Mouse (Mus musculus): Measurements from ENCODE around the gene Gm20708. TPM values are rescaled to one million over a fixed set of nuclear protein-coding genes. Genes with fewer than 3 reads are reported as not detected.
A peak's percentile ranks its signal among the peaks of the same experiment; 100 is the strongest.

Gm20708 gene
- 0.71 and 1.0 TPM in 2 replicates for polyA plus RNA-seq (2014; fragmentation: Nextera tagmentation; extraction: Ambion mirVana)

DNA sequence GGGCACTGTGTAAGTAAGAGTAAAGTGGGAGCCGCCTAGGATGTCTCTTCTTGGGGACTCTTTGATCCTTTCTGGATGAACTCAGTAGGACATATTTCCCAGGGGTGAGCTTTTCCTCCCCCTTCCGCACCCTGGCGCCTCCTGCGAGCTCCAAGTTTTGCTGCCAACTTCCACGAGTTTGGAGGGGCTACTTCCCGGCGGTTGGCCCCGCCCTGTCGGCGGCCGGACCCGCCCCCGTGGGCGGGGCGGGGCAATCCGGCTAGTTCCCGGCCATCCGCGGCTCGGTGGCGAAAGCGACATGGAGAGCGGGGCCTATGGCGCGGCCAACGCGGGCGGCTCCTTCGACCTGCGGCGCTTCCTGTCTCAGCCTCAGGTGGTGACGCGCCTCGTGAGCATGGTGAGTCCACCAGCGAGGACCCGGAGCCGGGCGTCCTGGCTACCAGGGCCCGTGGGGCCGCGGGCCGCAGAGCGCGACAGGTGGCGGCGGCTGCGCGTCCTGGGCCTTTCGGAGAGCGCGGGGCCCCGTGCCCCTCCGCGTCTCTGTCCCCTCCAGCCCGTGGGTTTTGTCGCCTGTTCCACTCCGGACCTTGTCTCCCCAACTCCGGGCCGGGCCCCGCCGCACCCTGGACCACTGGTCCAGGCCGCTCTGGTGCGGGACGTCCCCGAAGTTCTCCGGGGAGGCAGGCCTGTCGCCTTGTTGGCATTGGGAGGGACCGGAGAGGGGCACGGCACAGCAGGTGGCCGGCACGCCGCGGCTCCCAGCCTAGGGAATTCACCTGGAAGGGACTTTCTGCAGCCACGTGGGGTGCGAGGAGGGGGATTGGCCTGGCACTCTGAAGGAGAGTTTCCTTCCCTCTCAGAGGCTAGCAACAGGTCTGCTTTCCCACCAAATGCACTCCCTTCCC, at the start of gene Gm20708, which contains the start of gene Syngr2:
Gene Gm20708 (plus strand): TSS at position 262 of the 905 bp plus-strand sequence.
Gene Syngr2 (plus strand): TSS at position 262 of the 905 bp plus-strand sequence.
- Histone ChIP-seq H3K9ac (ENCODE audit: low read length) (peak within 1 kb of the TSS; percentile 93), H3K4me2 (ENCODE audit: low read length) (peak within 1 kb of the TSS; percentile 96), H3K4me1 (ENCODE audit: control insufficient read depth in 2 of 2, insufficient read depth in 2 of 2, low read length in 2 of 2) (peaks cover 6 to 22% of the 10 kb centered on the region in 2 experiments), H3K4me3 (ENCODE audit: control insufficient read depth in 1 of 2, insufficient read depth in 1 of 2, low read depth in 1 of 2, low read length in 2 of 2) (peak within 1 kb of the TSS; percentile 83 to 93), H3K27ac (replicated peaks in 1 of 2; ENCODE audit: control insufficient read depth in 1 of 2, insufficient read depth in 1 of 2, low read depth in 2 of 2, low read length in 2 of 2) (peak within 1 kb of the TSS; percentile 63 to 65), H3K27me3 (ENCODE audit: control insufficient read depth, insufficient read depth, low read length) (no peaks in the 10 kb centered on the region), H3K36me3 (ENCODE audit: control insufficient read depth, insufficient read depth, low read length) (peaks cover 26% of the 10 kb centered on the region), H3K9me3 (ENCODE audit: control insufficient read depth, low read length) (no peaks in the 10 kb centered on the region)
- WGBS, result under 1% methylated on average over 75 of the region's 75 CpGs
- ATAC-seq (ENCODE audit: insufficient number of reproducible peaks, insufficient read depth, low FRiP score, low read depth), result peak; percentile 59

DNA sequence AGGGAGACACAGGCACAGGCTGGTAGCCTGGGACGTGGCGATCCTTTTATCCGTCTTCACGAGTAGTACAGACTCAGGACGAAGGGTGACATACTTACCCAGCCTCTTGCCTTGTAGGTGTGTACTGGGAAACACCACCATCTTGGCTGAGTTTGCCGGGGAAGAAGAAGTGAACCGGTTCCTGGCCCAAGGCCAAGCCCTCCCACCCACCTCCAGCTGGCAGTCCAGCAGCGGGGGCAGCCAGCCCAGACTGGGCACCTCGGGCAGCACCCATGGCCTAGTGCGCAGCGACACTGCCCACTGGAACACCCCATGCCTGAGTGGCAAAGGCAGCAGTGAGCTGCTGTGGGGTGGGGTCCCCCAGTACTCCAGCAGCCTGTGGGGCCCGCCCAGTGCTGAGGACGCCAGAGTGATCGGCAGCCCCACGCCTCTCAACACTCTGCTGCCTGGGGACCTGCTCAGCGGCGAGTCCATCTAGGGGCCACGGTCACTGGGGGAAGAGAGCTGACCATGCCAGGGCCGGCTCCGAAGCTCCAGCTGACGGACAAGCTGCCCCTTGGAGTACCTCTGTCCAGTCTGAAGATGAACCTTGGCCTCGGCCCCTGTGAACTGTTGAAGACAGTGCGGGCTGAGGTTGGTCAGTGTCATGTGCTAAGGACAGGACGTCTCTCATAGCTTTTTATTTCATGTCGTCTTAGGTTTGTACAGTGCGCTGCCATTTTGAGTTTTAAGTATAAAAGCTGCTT, 48.9 kb upstream of the Gm20708 start:
- WGBS, result 86% methylated on average over 26 of the region's 26 CpGs
- H3K9ac ChIP-seq (ENCODE audit: low read length), result no peak overlapping the region
- H3K36me3 ChIP-seq (ENCODE audit: control insufficient read depth, insufficient read depth, low read length), result peaks cover 98% of the 10 kb centered on the region
- H3K4me2 ChIP-seq (ENCODE audit: low read length), result no peak overlapping the region
- no peak for ATAC-seq (ENCODE audit: insufficient number of reproducible peaks, insufficient read depth, low FRiP score, low read depth)
- H3K4me3 ChIP-seq (ENCODE audit: control insufficient read depth in 1 of 2, insufficient read depth in 1 of 2, low read depth in 1 of 2, low read length in 2 of 2), result no peak overlapping the region
- H3K9me3 ChIP-seq (ENCODE audit: control insufficient read depth, low read length), result no peaks in the 10 kb centered on the region
- H3K4me1 ChIP-seq (ENCODE audit: control insufficient read depth in 2 of 2, insufficient read depth in 2 of 2, low read length in 2 of 2), result no peaks in the 10 kb centered on the region; a peak in 1 of 4 replicates
- H3K27ac ChIP-seq (replicated peaks in 1 of 2; ENCODE audit: control insufficient read depth in 1 of 2, insufficient read depth in 1 of 2, low read depth in 2 of 2, low read length in 2 of 2), result no peak overlapping the region
- no peaks in the 10 kb centered on the region for H3K27me3 ChIP-seq (ENCODE audit: control insufficient read depth, insufficient read depth, low read length)

DNA sequence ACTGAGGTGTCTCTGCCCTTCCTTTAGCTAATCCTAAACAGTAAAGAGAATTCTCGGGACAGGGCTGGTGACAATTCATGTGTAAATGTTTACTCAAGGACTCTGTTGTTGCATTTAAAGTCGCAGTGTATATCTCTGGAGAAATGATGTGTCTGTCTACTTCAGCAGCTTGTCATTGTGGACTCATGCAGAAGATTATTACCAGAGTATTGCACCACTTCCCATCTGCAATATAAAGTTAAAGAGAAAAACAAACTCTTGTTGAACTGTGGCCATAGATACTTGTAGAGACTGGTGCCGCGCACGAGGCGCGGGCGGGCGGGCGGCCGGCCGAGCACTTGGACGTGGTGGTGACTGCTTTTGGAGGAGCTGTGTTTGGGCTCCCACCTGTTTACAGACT, 47.7 kb upstream of the Gm20708 start:
- Histone ChIP-seq H3K27me3 (ENCODE audit: control insufficient read depth, insufficient read depth, low read length) (no peaks in the 10 kb centered on the region), H3K4me2 (ENCODE audit: low read length) (no peak overlapping the region), H3K27ac (replicated peaks in 1 of 2; ENCODE audit: control insufficient read depth in 1 of 2, insufficient read depth in 1 of 2, low read depth in 2 of 2, low read length in 2 of 2) (no peak overlapping the region), H3K36me3 (ENCODE audit: control insufficient read depth, insufficient read depth, low read length) (peaks cover 96% of the 10 kb centered on the region), H3K9me3 (ENCODE audit: control insufficient read depth, low read length) (no peaks in the 10 kb centered on the region), H3K4me3 (ENCODE audit: control insufficient read depth in 1 of 2, insufficient read depth in 1 of 2, low read depth in 1 of 2, low read length in 2 of 2) (no peak overlapping the region), H3K4me1 (ENCODE audit: control insufficient read depth in 2 of 2, insufficient read depth in 2 of 2, low read length in 2 of 2) (peaks cover 0 to 6% of the 10 kb centered on the region in 2 experiments; a peak in 1 of 4 replicates), H3K9ac (ENCODE audit: low read length) (no peak overlapping the region)
- ATAC-seq (ENCODE audit: insufficient number of reproducible peaks, insufficient read depth, low FRiP score, low read depth), result no peak
- WGBS, result 88% methylated on average over 13 of the region's 13 CpGs

DNA sequence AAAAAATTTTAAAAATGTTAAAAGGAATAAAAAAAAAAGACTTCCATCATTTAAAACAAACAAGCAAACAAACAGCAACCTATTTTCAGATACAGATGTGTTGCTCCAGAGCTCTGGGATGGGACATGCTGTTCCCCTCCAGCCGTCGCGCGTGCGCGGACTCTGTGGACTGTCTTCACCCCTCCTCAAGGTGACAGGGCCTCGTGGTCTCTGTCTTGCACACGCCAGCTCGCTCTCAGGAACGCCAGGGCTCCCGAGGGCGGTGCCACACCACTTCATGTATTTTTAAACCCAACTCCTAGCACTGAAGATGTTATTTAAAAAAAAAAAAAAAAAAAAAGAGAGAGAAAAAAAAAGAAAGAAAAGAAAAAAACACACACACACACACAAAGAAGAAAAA, 47.2 kb upstream of the Gm20708 start:
- Histone ChIP-seq H3K9ac (ENCODE audit: low read length) (no peak overlapping the region), H3K9me3 (ENCODE audit: control insufficient read depth, low read length) (no peaks in the 10 kb centered on the region), H3K4me2 (ENCODE audit: low read length) (no peak overlapping the region), H3K27me3 (ENCODE audit: control insufficient read depth, insufficient read depth, low read length) (no peaks in the 10 kb centered on the region), H3K4me1 (ENCODE audit: control insufficient read depth in 2 of 2, insufficient read depth in 2 of 2, low read length in 2 of 2) (peaks cover 0 to 6% of the 10 kb centered on the region in 2 experiments; a peak in 1 of 4 replicates), H3K36me3 (ENCODE audit: control insufficient read depth, insufficient read depth, low read length) (peaks cover 96% of the 10 kb centered on the region), H3K4me3 (ENCODE audit: control insufficient read depth in 1 of 2, insufficient read depth in 1 of 2, low read depth in 1 of 2, low read length in 2 of 2) (no peak overlapping the region), H3K27ac (replicated peaks in 1 of 2; ENCODE audit: control insufficient read depth in 1 of 2, insufficient read depth in 1 of 2, low read depth in 2 of 2, low read length in 2 of 2) (no peak overlapping the region)
- ATAC-seq (ENCODE audit: insufficient number of reproducible peaks, insufficient read depth, low FRiP score, low read depth), result no peak; the same call in 1 of the 2 replicates
- WGBS, result 40% methylated on average over 12 of the region's 12 CpGs

DNA sequence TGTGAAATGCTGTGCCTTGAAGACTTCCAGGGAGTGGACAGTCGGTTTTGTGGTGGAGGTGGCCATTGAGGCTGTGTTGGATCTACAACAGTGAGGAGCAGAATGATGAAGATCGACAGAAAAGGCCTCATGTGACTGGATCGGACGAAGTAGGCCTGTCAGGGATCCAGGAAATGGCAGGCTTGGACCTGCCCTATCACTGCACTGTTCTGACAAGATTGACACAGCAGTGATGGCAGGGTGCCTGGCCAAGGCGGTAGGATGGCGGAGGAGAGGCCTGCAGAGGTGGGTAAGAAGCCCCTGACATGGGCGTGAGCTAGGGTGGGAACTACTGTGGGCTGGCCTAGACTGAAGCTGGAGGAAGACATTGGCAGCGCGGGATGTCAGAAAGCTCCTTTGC, 45.1 kb upstream of the Gm20708 start:
- peaks cover 5 to 6% of the 10 kb centered on the region in 2 experiments; a peak in 2 of 4 replicates for H3K4me1 ChIP-seq (ENCODE audit: control insufficient read depth in 2 of 2, insufficient read depth in 2 of 2, low read length in 2 of 2)
- no peak for ATAC-seq (ENCODE audit: insufficient number of reproducible peaks, insufficient read depth, low FRiP score, low read depth)
- no peak overlapping the region for H3K27ac ChIP-seq (replicated peaks in 1 of 2; ENCODE audit: control insufficient read depth in 1 of 2, insufficient read depth in 1 of 2, low read depth in 2 of 2, low read length in 2 of 2)
- H3K9me3 ChIP-seq (ENCODE audit: control insufficient read depth, low read length), result no peaks in the 10 kb centered on the region
- 79% methylated on average over 9 of the region's 9 CpGs for WGBS
- H3K4me2 ChIP-seq (ENCODE audit: low read length), result no peak overlapping the region
- H3K27me3 ChIP-seq (ENCODE audit: control insufficient read depth, insufficient read depth, low read length), result no peaks in the 10 kb centered on the region
- no peak overlapping the region for H3K4me3 ChIP-seq (ENCODE audit: control insufficient read depth in 1 of 2, insufficient read depth in 1 of 2, low read depth in 1 of 2, low read length in 2 of 2)
- H3K36me3 ChIP-seq (ENCODE audit: control insufficient read depth, insufficient read depth, low read length), result peaks cover 87% of the 10 kb centered on the region
- no peak overlapping the region for H3K9ac ChIP-seq (ENCODE audit: low read length)

DNA sequence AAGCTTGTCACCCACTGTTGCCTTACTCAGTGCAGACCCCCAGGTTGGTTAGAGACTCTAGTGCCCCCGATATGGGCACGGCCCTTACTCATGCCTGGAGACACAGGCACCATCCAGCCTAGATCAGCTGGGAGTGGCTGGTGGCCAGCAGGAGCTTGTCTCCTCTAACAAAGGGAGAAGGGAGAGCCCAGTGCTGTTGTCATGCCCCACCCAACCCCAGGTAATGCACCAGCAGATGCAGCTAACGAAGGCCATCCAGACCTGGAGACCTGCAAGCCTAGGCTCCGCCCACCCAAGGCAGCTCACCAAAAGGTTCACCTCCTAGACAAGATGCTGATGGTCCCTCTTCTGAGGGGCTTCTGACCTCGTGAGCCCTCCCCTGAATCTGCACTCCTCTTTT, 44.1 kb upstream of the Gm20708 start:
- H3K9me3 ChIP-seq (ENCODE audit: control insufficient read depth, low read length), result no peaks in the 10 kb centered on the region
- no peak overlapping the region for H3K9ac ChIP-seq (ENCODE audit: low read length)
- H3K4me1 ChIP-seq (ENCODE audit: control insufficient read depth in 2 of 2, insufficient read depth in 2 of 2, low read length in 2 of 2), result peaks cover 6 to 7% of the 10 kb centered on the region in 2 experiments; a peak in 2 of 4 replicates
- no peaks in the 10 kb centered on the region for H3K27me3 ChIP-seq (ENCODE audit: control insufficient read depth, insufficient read depth, low read length)
- 81% methylated on average over 5 of the region's 5 CpGs for WGBS
- no peak overlapping the region for H3K4me2 ChIP-seq (ENCODE audit: low read length)
- no peak for ATAC-seq (ENCODE audit: insufficient number of reproducible peaks, insufficient read depth, low FRiP score, low read depth)
- H3K27ac ChIP-seq (replicated peaks in 1 of 2; ENCODE audit: control insufficient read depth in 1 of 2, insufficient read depth in 1 of 2, low read depth in 2 of 2, low read length in 2 of 2), result no peak overlapping the region
- peaks cover 82% of the 10 kb centered on the region for H3K36me3 ChIP-seq (ENCODE audit: control insufficient read depth, insufficient read depth, low read length)
- no peak overlapping the region for H3K4me3 ChIP-seq (ENCODE audit: control insufficient read depth in 1 of 2, insufficient read depth in 1 of 2, low read depth in 1 of 2, low read length in 2 of 2)

DNA sequence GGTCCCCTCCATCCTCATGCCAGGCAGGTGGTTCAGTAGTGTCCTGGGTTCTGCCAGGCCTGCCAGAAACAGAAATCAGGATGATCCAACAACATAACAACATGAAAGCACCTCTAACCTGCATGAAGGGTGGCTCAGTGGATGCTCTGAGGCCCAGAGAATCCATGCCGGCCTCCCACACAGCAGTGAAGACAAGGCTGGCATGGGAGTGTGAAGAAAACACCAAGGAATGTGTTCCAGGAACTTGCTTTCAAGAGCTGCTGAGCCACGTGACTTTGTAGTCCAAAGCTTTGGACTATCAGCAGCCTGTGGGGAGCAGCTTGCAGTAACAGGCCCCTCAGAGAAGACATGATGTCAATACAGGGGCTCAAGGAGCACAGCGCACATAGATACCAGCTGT, 43.2 kb upstream of the Gm20708 start:
- no peak for ATAC-seq (ENCODE audit: insufficient number of reproducible peaks, insufficient read depth, low FRiP score, low read depth)
- Histone ChIP-seq H3K36me3 (ENCODE audit: control insufficient read depth, insufficient read depth, low read length) (peaks cover 80% of the 10 kb centered on the region), H3K4me2 (ENCODE audit: low read length) (no peak overlapping the region), H3K27me3 (ENCODE audit: control insufficient read depth, insufficient read depth, low read length) (no peaks in the 10 kb centered on the region), H3K9ac (ENCODE audit: low read length) (no peak overlapping the region), H3K27ac (replicated peaks in 1 of 2; ENCODE audit: control insufficient read depth in 1 of 2, insufficient read depth in 1 of 2, low read depth in 2 of 2, low read length in 2 of 2) (no peak overlapping the region), H3K9me3 (ENCODE audit: control insufficient read depth, low read length) (no peaks in the 10 kb centered on the region), H3K4me3 (ENCODE audit: control insufficient read depth in 1 of 2, insufficient read depth in 1 of 2, low read depth in 1 of 2, low read length in 2 of 2) (no peak overlapping the region), H3K4me1 (ENCODE audit: control insufficient read depth in 2 of 2, insufficient read depth in 2 of 2, low read length in 2 of 2) (peaks cover 6 to 7% of the 10 kb centered on the region in 2 experiments; a peak in 2 of 4 replicates)
- 54% methylated on average over 3 of the region's 3 CpGs for WGBS
